Mouse (Mus musculus) natural killer cell, adult 2 months (primary cell): ENCODE results near the gene Gm37240.

Experiments used
- DNase-seq, 2 experiments: peaks; one replicate each; pipeline ENCODE4 v3.0.0; 2022; ENCODE audit warnings: low spot score in 2 of 2

The Gm37240 gene

GRCm38 (mm10) chr3:85398483-85398835, 488.9 kb downstream of the Gm37240 start:
- DNase-seq = no peak

- DNase-seq = no peak
Measured at GRCm38 (mm10) chr3:85397816-85398482, 489.4 kb downstream of the Gm37240 start.

GRCm38 (mm10) chr3:85393395-85393794, 493.9 kb downstream of the Gm37240 start:
- DNase-seq = no peak

GRCm38 (mm10) chr3:85391756-85392155, 495.6 kb downstream of the Gm37240 start:
- no peak for DNase-seq

- DNase-seq = no peak
Measured at GRCm38 (mm10) chr3:85391111-85391510, 496.2 kb downstream of the Gm37240 start.

- DNase-seq = no peak
Measured at GRCm38 (mm10) chr3:85385371-85385770, 501.9 kb downstream of the Gm37240 start.

- no peak for DNase-seq
Measured at GRCm38 (mm10) chr3:85383330-85383729, 504.0 kb downstream of the Gm37240 start.

GRCm38 (mm10) chr3:85378703-85379395, 508.5 kb downstream of the Gm37240 start:
- no peak for DNase-seq

GRCm38 (mm10) chr3:85377946-85378702, 509.2 kb downstream of the Gm37240 start:
- no peak for DNase-seq

GRCm38 (mm10) chr3:85377505-85377904, 509.8 kb downstream of the Gm37240 start:
- no peak for DNase-seq

GRCm38 (mm10) chr3:85376541-85376940, 510.8 kb downstream of the Gm37240 start:
- no peak for DNase-seq

GRCm38 (mm10) chr3:85373039-85373438, 514.3 kb downstream of the Gm37240 start:
- DNase-seq = no peak

GRCm38 (mm10) chr3:85369847-85370246, 517.5 kb downstream of the Gm37240 start:
- no peak for DNase-seq

- DNase-seq = no peak
Measured at GRCm38 (mm10) chr3:85369157-85369556, 518.2 kb downstream of the Gm37240 start.

GRCm38 (mm10) chr3:85368354-85369120, 518.8 kb downstream of the Gm37240 start:
- DNase-seq = no peak

GRCm38 (mm10) chr3:85364591-85365343, 522.6 kb downstream of the Gm37240 start:
- no peak for DNase-seq

- DNase-seq = no peak
Measured at GRCm38 (mm10) chr3:85362883-85363282, 524.4 kb downstream of the Gm37240 start.

- DNase-seq = no peak
Measured at GRCm38 (mm10) chr3:85356373-85356772, 530.9 kb downstream of the Gm37240 start.

GRCm38 (mm10) chr3:85348021-85348420, 539.3 kb downstream of the Gm37240 start:
- DNase-seq = no peak

- no peak for DNase-seq
Measured at GRCm38 (mm10) chr3:85341103-85341860, 546.0 kb downstream of the Gm37240 start.
